Mouse (Mus musculus): ENCODE measurements around the gene 5430403G16Rik.
"Not testable (repeated sequence)": the region's sequence is repeated elsewhere in the genome, so short reads cannot be mapped to it uniquely, and the experiment has no call there.

Gene 5430403G16Rik

DNA sequence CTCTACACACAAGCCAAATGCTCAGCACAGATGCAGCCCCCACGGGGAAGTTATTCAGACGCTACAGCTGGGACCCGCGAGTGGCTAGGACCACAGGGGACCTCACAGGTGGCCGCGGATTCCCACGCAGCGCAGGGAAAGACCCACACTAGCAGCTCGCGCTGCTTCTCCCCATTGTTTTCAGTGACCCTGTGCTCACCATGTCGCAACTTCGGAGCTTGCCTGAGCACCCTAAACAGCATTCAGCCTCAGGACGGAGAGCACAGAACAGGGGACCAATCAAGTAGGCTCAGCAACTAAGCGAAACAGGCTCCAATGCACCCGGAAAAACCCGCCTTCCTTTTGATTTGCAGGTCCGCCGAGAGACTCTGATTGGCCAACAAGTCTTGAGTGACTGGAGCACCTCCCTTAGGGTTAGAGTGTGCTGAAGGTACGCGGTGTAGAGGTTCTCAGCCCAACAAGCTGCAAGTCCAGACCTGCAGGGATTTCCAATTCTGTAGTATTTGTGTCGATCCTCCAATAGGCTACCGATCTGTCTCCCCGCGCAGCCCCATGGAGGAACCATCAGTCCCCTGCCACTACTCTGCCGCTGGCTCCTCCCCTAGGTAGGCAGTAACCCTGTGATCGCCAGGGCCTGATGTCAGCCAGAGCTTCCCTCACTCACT, at the start of gene 5430403G16Rik:
5430403G16Rik (minus strand) TSS at position 505 of the 665 bp plus-strand sequence.
- peak; percentile 51 to 80 for DNase-seq (ENCODE audit: low spot score in 2 of 2)

DNA sequence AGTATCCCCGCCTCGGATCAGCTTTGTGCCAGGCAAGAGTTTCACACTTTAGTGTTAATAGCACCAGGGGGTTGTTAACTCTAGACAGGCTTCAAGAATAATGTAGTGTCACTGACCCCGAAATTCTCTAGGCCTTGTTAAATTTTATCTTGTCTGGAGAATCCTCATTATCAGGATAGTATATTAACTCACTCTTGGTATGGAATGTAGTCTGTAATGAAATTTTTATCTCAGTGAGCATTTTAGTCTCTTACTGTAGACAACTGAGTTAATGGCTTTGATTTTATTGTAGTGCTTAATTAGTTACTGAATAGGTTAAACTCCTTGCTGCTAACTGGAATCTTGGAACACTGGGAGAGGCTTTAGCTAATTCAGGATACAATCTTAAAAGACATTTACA, 26.5 kb upstream of the 5430403G16Rik start:
- DNase-seq (ENCODE audit: low spot score in 2 of 2): not testable (repeated sequence)

DNA sequence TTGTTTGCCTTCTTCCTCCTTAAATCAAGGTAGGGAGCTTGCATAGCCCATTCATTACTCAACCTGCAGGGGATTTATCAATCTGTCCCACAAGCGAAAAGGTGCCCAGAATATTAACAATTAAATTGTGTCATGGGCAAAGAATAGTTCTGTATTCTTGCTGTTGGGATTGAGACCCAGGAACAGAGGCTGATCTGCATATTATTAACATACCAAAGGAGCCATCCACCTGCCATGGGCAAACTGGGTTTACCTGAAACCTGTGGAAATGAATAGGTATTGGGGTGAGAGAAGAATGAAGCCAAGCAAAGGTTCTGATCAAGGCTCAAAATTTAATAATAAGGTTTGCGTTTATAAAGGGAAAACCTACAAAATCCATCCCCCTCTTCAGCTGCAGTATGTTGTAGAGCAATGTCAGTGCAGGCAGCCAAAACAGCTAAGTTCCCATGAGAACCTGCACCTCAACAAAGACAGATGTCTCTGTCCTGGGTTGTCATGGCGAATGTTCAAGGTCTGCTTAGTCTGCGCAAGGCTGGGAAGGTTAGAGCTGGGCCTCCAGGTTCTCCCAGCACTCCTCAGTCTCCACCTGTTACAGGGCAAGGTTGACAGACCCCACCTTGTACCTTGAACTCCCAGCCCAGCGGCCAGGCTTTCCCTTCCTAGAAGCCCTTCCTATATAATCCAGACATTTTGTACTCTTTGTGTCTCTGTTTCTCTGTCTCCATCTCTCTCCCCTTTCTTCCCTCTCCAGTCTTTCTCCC, 544 bp upstream of the 5430403G16Rik start:
- not testable (repeated sequence) for DNase-seq (ENCODE audit: low spot score in 2 of 2)

DNA sequence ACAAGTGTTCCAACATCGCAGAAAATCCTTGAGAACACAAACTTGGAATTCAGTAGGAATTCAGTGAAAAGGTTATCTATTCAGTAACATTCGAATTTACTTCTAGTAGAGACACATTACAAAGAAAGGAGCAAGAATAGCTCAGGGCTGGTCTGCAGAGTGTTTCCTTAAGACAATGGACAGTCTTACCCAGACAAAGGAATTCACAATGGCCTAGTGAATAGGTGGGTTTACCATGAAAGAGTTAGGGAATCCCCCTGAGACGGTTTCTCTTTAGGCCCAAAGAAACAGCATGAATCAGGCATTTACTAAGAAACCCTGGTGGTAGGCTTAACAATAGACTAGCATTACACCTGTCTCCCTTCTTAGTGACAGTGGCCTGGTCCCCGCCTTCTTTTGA, 7.9 kb downstream of the 5430403G16Rik start:
- DNase-seq (ENCODE audit: low spot score in 2 of 2): no peak

Measured in urinary bladder, postnatal 36 days (tissue).